Mouse (Mus musculus) CD4-positive, CD25-positive, alpha-beta regulatory T cell, adult 2 months (primary cell): ENCODE measurements around the gene Mafg.

Experiments used
- DNase-seq: peaks from one replicate; pipeline ENCODE4 v3.0.0-alpha.2; 2012; ENCODE audit warnings: low read depth, low spot score

The Mafg gene

DNA sequence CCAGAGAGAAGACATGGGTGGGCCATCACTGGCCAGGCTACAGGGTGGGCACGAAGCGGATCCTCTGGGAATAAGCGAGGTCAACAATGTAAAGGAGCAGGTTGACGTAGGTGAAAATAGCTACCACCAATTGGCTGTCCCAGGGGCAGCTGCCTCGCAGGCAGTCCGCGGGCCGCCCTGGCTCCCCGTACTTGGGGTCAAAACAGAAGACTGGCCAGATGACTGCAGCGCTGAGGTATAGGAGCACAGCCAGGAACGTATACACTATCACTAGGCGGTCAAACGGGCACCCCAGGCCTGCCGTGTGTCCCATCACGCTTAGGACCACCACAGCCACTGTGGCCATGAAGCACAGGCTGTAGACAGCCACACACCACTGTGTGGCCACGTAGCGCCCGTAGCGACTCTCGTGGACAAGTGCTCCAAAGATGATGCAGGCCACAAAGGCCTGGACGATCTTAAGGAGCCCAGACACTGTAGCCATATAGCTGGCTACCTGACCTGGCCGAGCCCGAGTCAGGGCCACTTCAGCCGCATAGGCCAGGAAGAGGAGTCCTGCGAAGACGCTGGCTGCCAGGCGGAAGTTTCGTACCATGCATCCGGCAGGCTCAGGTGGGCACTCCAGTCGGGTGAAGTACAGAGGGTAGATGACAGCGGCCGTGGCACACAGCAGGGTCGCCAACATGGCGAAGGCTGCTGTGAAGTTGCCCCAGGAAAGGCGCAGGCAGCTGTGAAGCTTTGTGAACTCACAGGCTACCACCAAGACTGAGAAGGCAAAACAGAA lies 13.8 kb upstream of the Mafg start:
- no peak for DNase-seq

DNA sequence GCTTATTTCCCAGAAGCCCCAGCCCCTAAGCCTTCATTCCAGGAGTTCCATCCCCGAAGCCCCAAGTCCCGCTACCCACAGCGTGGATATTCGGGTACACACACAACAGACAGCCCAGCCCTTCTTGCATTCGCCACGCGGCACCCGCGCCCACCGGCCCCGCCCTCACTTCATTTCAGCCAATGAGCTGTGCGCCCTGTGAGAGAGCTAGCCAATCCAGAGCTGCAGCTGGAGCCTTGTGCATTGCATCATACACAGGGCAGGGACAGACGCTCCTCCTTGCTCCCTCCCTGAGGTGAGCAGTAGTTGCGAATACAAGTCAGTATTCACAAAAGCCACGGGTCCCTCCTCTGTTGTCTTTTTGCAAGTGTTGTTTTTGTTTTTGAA lies 10.2 kb upstream of the Mafg start, which contains the start of gene Pycr1:
TSS of gene Pycr1 (minus strand) at position 169 of the 387 bp plus-strand sequence.
- DNase-seq: peak; percentile 95

DNA sequence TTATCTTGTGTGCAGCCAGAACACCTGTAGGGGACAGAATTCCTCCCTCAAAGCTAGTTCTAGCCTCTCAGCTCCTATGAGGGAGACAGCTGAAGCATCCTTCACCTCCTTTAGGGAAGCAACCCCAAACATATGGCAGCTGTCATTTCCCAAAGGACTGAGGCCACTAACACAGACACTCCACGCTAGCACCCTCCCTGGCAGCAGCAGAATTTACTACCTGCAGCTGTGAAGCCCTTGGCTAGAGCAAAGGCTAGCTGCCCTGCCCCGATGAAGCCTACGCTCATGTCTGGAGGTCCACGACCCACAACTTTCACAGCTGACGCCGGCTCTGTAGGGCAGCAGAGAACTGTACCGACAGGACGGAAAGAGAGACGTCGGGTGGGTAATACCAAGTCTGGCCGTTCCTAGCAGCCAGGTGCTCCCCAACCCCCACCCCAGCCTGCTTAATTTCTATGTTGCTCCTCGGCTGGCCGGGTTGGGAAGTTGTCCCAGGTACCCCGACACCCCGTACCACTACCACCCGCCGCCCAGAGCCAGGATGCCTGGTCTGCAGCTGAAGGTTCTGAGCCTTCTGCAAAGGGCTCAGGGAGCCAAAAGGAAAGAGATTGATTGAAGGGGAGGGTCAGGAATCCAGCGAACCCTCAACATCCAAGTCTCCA lies 9.7 kb upstream of the Mafg start:
- no peak for DNase-seq

DNA sequence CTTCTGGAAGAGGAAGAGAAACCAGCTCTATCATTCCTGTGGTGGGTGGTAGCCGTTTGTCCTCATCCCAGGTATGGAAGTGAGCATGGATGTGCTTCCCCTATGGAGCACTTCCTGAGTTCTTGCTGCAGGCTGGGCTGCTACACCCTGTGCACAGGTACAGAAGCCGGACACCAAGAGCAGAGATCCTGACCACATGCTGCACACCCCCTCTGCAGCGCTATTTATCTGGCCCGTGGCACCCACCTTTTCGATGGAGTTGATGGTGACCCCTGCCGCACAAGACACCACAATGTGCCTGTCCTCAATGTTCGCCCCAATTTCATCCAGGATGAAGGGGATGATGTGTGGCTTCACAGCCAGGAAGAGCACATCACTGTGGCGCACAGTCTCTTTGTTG lies 8.5 kb upstream of the Mafg start:
- no peak for DNase-seq

DNA sequence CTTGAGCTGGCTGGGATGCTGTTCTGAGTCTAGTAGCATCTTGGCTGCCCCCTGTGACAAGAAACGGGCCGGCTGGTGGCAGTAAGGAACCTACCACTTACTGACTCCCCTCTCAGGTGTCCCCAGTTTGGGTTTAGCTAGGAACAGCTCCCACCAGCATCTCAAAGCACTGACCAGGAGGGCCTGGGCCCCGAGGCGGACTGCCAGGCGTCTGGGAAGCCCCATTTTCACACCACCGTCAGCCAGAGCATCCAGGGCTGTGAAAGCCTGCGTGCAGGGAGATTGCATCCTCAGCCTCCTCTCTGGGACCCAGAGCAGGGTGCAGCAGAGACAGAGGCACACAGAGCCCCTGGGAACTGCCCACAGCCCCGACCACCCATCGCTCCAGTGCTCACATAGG lies 7.9 kb upstream of the Mafg start:
- no peak for DNase-seq

DNA sequence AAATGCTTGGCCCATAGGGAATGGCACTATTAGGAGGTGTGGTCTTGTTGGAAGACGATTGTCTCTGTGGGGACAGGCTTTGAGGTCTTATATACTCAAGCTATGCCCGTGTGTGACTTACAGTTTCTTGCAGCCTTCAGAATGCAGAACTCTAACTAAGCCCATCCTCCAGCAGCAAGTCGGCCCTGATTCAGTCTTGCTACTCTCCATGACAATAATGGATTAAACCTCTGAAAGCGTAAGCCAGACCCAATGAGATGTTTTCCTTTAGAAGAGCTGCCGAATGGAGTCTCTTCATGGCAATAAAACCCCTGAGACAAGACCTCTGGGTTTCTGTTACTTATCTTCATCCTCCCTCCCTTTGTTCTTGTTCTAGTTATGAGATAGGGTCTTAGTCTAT lies 1.4 kb upstream of the Mafg start:
- no peak for DNase-seq

DNA sequence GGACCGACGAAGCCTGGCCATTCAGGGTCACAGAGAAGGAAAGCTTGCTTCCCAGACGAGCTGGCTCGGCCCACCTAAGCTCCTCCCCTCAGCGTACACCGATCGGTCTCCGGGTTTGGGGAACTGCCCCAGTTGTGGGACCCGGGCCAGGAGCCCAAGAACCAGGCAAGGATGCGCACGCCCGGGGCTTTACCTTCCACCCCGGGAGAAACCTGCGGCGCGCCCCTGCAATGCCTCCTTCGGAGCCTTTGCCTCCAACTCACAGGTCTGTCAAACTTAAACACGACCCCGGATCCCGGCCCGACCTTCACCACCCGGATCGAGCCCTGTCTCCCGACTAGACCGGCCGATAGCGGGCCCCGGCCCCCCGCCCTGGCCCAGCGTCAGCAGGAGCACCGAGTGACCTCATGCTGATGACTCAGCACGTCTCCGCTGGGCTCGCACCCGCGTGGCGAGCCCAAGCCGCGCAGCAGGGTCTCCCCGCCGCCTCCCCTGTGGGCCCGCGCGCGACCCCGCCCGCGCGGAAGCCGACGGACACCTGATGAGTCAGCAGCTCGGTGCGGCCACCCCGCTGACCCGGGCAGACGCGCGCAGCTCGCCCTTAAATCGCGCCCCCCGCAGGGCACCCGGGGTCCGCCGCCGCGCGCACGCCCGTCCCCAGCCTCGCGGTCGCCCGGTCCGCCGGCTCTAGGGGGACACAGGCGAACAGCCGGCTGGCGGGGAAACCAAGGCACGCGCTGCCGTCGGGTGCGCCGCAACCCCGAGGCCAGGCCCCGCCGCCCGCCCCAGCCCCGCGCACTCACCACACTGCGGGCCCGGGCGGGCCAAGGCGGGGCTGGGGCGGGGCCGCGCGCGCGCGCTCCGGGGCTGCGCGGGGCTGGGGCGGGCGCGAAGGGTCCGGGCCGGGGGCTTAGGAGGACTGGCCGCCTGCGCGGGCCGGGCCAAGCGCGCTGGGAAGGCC lies 561 bp downstream of the Mafg start:
- peak; percentile 71 for DNase-seq

DNA sequence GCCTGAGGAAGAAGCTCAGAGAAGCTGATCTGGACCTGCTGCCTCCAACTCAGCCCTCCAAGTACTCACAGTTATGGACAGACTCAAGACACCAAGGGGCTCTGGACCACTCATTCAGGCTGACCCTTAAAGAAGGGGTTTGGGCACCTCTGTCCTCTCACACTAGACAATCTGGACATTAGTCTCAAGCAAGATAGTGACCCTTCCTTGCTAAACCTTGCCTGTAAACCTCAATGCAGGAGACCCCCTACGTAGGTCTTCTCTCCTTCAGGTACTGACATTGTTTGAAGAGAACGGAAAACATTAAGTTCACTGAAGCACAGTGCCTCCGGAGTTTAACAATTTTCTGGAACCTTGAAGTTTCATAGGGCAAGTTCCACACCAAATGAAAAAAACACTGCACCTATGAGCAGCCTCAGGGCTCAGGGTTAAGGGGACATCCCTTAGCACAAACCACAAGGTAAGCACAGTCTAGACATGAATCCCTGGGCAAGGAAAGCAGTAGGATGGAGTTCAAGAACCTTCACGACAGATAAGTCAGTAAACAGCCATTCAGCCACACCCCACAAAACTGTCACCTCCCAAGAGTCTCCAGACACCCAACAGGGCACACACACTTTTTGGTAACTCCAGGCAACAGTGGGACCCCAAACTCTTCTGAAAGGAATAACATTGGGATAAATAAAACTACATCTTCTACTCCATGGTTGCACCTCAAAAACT lies 1.5 kb downstream of the Mafg start:
- DNase-seq: peak; percentile 46

DNA sequence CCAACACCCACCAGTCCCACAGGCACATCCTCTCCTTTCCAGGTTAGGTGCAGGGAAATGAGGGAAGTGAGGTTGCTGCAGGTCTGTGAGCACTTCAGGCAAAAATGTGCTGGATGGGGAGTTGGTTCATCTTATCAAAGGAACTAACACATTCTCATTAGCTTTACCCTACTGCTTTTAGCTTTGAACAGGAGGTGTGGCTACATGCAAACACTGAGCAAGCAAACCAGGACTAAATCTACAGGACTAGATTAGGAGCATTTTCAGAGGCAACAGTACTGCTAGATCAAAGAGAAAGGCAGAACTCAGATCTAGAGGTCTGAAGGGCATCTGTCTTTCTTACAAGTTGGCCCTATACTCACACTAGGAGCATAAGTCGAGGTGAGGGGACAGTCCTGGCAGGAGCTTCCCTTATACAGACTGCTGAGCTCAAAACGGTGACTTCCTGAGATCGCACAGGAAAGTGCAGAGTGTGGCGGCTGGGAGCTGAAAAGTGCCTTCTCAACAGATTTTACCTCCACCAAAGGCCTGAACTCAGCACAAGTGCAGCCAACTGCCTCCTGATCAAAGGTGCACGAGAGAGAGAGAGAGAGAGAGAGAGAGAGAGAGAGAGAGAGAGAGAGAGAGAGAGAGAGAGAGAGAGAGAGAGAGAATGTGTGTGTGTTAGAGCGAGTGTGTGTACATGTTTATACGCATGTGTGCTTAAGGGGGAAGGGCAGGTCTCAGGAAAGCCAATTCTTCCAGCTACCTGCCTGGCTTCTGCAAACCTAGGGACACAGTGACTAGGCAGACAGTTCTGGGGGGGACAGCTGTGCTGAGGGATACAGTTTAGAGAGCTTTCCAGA lies 2.3 kb downstream of the Mafg start:
- DNase-seq: peak; percentile 70

DNA sequence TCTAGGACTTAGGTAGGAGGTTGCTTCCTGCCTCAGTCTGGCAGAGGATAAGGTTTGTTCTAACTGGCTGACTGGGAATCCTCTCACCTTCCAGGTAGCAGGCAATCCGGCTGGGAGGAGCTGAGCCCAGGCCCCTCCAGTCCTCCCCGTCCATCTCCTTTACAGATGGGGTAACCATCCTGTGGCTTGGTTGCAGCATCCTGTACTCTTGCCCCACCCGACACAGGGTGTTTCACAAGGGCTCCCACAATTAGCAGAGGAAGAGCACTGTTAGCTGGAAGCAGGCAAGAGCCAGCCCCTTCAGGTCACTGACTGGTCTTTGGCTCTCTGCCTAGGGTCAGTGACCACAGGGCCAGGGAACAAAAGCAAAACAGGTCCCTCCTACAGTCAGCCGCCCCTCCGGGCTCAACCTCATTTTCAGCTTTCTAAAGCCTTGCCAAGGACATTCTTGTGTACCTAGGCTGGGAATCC lies 3.0 kb downstream of the Mafg start:
- DNase-seq: no peak

DNA sequence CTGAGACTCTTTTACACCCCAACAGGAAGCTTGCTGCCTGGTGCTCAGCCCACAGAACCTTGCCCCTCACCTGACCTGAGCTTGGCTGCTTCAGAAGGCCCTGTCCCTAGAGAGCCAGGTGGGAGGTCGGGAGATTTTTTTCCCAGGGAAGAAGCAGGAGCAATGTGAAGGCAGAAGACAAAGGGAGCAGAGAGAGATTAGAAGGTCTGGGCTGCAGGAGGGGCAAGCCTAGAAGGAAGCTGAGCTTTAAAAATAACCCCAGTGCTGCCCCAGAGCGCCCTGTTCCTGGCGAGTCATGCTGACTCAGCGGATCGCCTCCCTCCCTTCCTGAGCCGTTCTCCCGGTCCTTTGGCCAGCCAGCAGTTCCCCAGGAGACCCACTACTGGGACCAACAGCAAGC lies 3.5 kb downstream of the Mafg start:
- DNase-seq: no peak

DNA sequence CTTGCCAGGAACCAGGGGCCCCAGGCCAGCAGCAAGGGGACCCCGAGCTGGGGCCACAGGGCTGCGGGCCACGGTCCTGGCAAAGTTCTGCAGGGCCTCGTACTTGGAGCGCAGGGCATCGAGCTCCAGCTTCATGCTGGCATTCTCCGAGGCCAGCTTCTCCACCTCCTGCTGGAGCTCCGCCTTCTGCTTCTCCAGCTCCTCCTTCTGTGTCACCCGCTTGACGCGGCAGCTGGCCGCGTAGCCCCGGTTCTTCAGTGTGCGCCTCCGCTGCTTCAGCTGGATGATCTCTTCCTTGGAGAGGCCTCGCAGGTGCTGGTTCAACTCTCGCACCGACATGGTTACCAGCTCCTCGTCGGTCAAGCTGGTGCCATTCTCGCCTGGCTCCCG lies 4.1 kb downstream of the Mafg start:
- peak; percentile 77 for DNase-seq

DNA sequence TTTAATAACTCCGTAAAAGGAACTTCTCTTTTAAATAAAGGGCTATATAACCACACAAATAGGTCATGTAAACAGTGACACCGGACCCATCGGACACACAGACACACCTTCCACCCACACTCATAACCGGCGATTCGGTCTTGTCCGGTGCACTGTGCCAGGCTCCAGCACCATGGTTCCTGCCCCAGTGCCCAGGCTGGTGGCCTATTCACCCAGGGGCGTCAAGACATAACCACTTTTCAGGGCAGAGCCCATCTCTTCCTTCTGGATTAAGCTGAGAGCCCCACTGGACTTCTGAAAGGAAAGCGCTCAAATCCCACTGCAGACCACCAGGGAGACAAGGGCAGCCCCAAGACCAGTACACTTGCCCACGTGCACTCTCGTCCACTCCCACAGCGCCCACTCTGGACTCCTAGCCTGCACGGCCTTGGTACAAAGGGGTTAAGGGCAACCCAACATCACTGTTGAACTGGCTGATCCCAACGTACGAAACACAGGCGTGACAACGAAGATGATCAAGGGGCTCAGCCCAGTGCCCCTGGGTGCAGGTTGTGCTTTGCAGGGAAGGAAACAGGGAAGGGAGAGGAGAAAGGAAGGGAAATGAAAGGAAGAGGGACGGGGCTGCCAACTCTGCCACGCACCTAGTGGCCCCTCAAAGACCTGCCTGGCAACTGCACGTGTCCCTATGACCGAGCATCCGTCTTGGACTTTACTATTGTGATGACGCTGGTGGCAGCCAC lies 4.6 kb downstream of the Mafg start:
- no peak for DNase-seq

DNA sequence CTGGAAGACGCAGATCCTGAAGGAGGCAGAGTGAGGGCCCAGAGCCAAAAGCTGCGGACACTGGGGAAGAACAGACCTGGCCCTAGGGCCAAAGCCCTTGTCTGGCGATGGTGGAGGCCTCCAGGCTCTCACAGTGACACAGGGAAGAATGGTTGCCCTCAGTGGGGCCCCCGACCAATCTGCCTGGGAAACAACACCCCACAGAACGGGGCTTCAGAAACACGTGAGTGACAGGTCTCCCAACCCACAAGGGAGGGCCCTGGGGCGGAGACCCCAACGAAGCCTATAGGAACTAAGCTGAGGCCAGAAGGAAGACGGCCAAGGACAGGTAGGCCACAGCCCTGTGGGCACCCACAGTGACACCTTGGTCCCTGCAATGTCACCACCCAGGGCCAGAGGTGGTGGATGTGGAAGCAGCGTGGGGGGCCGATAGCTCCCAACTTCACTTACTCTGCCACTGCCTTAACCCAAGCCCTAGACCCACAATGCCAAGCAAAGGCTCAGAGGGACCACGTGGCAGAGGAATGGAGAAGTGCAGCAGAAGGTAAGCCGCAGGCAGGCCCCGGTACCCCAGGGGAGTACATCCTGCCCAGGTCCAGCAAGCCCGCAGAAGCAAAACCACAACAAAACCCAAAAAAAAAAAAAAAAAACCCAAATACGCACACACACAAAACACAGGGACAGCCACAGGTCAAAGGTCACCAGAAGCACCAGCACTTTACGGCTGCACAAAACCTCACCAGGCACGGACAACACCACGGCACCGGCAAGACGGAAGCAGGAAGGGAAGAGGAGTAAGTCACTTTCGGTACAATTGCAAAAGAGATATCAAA lies 5.7 kb downstream of the Mafg start:
- peak; percentile 86 for DNase-seq

DNA sequence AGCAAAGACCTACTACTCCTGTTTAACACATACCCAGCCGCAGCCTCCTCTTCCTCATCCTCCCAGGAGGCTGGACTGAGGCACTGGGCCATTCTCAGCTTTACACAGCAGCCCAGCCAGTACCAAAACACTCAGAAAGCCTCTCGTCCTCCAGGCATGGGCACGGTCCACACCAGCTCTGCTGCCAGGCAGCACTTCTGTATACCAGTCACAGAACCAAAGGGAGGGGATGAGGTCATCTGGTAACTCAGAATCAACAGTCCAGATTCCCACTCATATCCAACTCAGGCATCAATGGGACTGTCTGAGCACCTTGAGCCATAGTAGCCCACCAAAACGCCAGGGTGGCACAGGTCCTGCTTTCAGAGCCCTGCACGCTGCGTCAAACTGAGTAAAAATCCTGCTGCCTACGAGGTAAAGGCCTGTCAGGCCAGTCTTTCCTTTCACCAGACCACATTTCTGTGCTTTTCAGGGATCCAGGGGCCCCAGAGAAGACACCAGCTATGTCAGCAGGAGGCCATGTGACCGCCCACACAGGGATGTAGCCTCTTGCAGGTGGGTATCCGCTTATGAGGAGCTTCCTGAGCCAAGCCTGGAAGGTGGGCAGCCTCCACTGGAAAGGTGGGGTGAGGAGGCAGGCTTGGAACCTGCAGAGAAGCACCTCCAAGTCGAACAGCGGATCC lies 6.5 kb downstream of the Mafg start:
- no peak for DNase-seq

DNA sequence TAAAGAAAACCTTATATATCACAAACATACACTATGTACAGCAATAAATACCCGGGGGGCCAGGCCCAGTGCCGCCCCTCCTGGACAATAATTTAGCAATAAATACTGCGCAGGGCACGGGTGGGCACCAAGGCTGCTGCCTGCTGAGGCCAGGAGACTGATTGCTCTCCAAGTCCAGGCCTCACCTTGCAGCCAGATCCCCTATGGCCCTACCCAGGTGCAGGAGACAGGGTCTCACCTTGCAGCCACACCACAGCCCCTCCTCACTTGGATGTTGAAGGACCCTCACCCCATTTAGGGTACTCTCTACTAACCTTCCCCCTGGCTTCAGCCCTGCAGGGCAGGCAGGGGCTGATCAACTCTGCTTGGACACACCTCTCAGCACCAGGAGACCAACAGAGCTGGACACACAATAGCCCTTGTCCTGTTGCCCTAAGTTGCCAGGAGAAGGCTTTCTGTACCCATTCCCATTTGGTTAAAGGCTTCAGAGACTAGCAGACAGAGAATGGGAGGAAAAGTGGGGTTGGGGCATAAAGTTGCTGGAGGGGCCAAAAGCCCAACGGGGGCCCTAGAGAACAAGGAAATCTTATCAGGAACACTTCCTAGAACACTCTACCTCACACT lies 8.1 kb downstream of the Mafg start, which contains the start of gene Sirt7:
TSS of gene Sirt7 (minus strand) at position 89 of the 624 bp plus-strand sequence.
- no peak for DNase-seq

DNA sequence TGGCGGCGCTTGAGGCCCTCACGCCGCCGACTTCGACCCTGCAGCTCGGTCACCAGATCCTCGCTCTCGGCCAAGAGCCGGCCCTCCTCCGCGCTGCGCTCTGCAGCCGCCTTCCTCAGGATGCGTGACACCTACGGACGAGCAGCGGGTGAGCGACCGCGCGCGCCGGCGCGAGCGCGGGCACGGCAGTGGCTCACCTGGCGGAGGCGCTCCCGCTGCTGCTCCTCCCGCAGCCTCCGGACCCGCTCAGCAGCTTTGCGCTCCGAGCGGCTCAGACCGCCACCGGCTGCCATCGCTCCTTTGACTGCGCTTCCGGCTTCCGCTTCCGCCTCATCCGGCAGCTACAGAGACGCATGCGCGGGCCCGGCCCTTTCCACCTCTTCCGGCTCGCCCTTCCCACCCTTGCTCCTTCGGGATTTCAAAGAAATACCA lies 8.7 kb downstream of the Mafg start:
- DNase-seq: peak; percentile 91
